Mouse (Mus musculus): ENCODE data around the gene Sgip1.

DNA sequence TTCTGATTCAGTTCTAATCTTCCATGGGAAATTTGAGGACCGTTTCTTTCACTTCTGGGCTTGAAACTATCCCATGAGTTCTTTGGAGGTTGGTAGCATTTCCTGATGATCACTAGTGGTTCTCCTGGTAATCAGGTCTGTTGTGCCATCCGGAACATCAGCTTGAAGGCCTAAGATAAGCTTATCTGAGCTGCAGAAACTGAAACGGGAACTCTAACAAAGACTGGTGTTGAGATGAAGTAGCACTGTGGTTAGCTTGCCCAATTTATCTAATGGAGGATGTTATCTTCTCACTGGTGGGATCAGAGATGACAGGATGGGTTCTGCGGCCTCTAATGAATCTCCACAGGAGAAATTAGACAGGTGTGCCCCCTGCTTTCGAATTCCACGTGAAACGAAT, 21.0 kb downstream of the Sgip1 start:
- TF ChIP-seq GATA1 (IDR thresholded peaks at IDR 0.05; ENCODE audit: borderline replicate concordance, low read length) (no peak), CTCF (IDR thresholded peaks at IDR 0.05; ENCODE audit: low read depth, low read length) (no peak), GATA2 (IDR thresholded peaks at IDR 0.05; ENCODE audit: borderline replicate concordance, low read depth, low read length) (no peak)
